Mouse (Mus musculus) heart, adult 2 months (tissue): Measurements from ENCODE around the gene Lcp2. TPM values are rescaled to one million over a fixed set of nuclear protein-coding genes. Genes with fewer than 3 reads are reported as not detected.

ENCODE experiments used
- DNase-seq, 2 experiments: peaks; one replicate each; pipeline ENCODE4 v3.0.0; 2021
- H3K27ac ChIP-seq: fragments of 200-600 bp; 2 replicates; pipeline ENCODE4 v1.8.1; 2022
- H3K27me3 ChIP-seq: fragments of 200-500 bp; 2 replicates; pipeline ENCODE4 v1.6.1; 2012; ENCODE audit warnings: mild to moderate bottlenecking, low read length, inconsistent platforms, mixed read lengths; ENCODE audit not compliant: control insufficient read depth, insufficient read depth
- H3K36me3 ChIP-seq: fragments of 200-500 bp; 2 replicates; pipeline ENCODE4 v1.6.1; 2012; ENCODE audit warnings: low read length, inconsistent platforms; ENCODE audit not compliant: control insufficient read depth, insufficient read depth
- H3K4me1 ChIP-seq: fragments of 200-500 bp; 2 replicates; pipeline ENCODE4 v1.6.1; 2011; ENCODE audit warnings: low read length; ENCODE audit not compliant: control insufficient read depth, insufficient read depth
- H3K4me3 ChIP-seq: fragments of 200-600 bp; 2 replicates; pipeline ENCODE4 v1.8.1; 2022
- H3K79me2 ChIP-seq: fragments of 200-500 bp; replicated peaks from 2 replicates; pipeline ENCODE4 v1.6.1; 2012; ENCODE audit warnings: mild to moderate bottlenecking, inconsistent platforms, low read length, moderate library complexity, mixed read lengths; ENCODE audit not compliant: control insufficient read depth, insufficient read depth
- H3K9ac ChIP-seq: fragments of 200-500 bp; 2 replicates; pipeline ENCODE4 v1.6.1; 2012; ENCODE audit warnings: low read depth, mild to moderate bottlenecking, control low read depth, inconsistent platforms, low read length, mixed read lengths
- CTCF ChIP-seq: fragments of 200-600 bp; IDR thresholded peaks from 2 replicates; pipeline ENCODE4 v1.8.1; 2022; ENCODE audit warnings: antibody characterized with exemption, mild to moderate bottlenecking, moderate library complexity
- EP300 ChIP-seq: fragments of 200-500 bp; IDR thresholded peaks from 2 replicates; pipeline ENCODE4 v1.6.1; 2011; ENCODE audit warnings: low read depth, low read length, control low read depth; ENCODE audit not compliant: insufficient read depth
- POLR2A ChIP-seq: fragments of 200-500 bp; IDR thresholded peaks from 2 replicates; pipeline ENCODE4 v1.6.1; 2011; ENCODE audit warnings: mild to moderate bottlenecking, low read depth, low read length, control low read depth; ENCODE audit not compliant: insufficient read depth
- WGBS: fragments of 180-500 bp; shearing (Covaris S2); methylation state at CpG from one replicate; pipeline ENCODE4 v1.1.7; 2018; 5-methylcytosine and 5-hydroxymethylcytosine counted together
- intact Hi-C: fragments of 180-260 bp; cut with DNase I; formaldehyde crosslinking; loops from one replicate; pipeline ENCODE4 v1.15.1; 2025
- polyA plus RNA-seq: library from polyadenylated mRNA; depleted of rRNA; stranded (reverse); fragments of >200 nt; gene quantifications from 2 replicates; pipeline ENCODE4 v1.2.3, GENCODE M21; 2012
- total RNA-seq, 2 experiments: library from RNA; stranded (reverse); gene quantifications; 2 replicates each; pipeline ENCODE4 v1.2.3; 2021

Lcp2 gene
- total and polyA plus RNA-seq, 3 experiments, result 1.6 to 1.8 (median 1.7) TPM

- intact Hi-C loops, result no loop called here
- Histone ChIP-seq H3K9ac (no peak overlapping the region), H3K27me3 (no peaks in the 10 kb centered on the region), H3K36me3 (no peaks in the 10 kb centered on the region), H3K27ac (no peak overlapping the region), H3K4me1 (peaks cover 3% of the 10 kb centered on the region), H3K4me3 (no peak overlapping the region), H3K79me2 (no peaks in the 10 kb centered on the region)
- DNase-seq, result no peak
- 85% methylated on average over 7 of the region's 7 CpGs for WGBS
- TF ChIP-seq EP300, result no peak
These were observed 31.9 kb downstream of the Lcp2 start for GRCm38 (mm10) chr11:34078581-34078980.

GRCm38 (mm10) chr11:34079542-34080464, 33.1 kb downstream of the Lcp2 start:
- no peaks in the 10 kb centered on the region for H3K27me3 ChIP-seq
- no peak overlapping the region for H3K9ac ChIP-seq
- DNase-seq, result peak in 1 of 2 experiments; percentile 12
- H3K79me2 ChIP-seq, result no peaks in the 10 kb centered on the region
- TF ChIP-seq CTCF, result no peak
- H3K27ac ChIP-seq, result no peak overlapping the region
- H3K36me3 ChIP-seq, result no peaks in the 10 kb centered on the region
- intact Hi-C loops, result no loop called here
- 52% methylated on average over 6 of the region's 6 CpGs for WGBS
- no peak overlapping the region for H3K4me3 ChIP-seq
- peaks cover 3% of the 10 kb centered on the region; the same call in 1 of the 2 replicates for H3K4me1 ChIP-seq

DNA sequence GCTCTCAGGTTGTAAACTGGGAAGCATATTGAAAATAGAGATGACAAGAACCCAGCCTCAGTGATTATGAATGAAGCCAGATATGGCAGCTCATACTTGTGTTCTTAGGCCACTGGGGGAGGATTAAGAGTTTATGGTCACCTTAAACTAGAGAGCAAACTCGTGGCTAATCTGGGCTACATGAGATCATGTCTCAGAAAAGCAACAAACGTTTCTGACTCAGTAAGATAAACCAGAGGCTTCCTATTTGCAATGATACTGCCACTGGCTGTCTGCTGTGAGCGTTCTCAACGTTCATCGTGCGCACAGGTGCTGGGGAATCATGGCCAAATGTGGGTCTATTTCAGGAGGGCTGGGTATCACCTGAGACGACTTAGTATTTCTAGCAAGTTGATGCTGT, 37.1 kb downstream of the Lcp2 start:
- H3K9ac ChIP-seq, result no peak overlapping the region
- TF ChIP-seq POLR2A (no peak), CTCF (no peak), EP300 (no peak)
- peaks cover 7% of the 10 kb centered on the region for H3K4me1 ChIP-seq
- DNase-seq, result no peak
- no peaks in the 10 kb centered on the region for H3K79me2 ChIP-seq
- no peak overlapping the region for H3K4me3 ChIP-seq
- no peaks in the 10 kb centered on the region for H3K27me3 ChIP-seq
- no peaks in the 10 kb centered on the region for H3K36me3 ChIP-seq
- no peak overlapping the region for H3K27ac ChIP-seq
- WGBS, result 20% methylated on average over 7 of the region's 7 CpGs
- intact Hi-C loops, result no loop called here

GRCm38 (mm10) chr11:34084639-34085038, 37.9 kb downstream of the Lcp2 start:
- Histone ChIP-seq H3K4me3 (no peak overlapping the region), H3K36me3 (no peaks in the 10 kb centered on the region), H3K9ac (no peak overlapping the region), H3K79me2 (no peaks in the 10 kb centered on the region), H3K27me3 (no peaks in the 10 kb centered on the region), H3K27ac (no peak overlapping the region), H3K4me1 (peaks cover 7% of the 10 kb centered on the region)
- 51% methylated on average over 2 of the region's 2 CpGs for WGBS
- intact Hi-C loops, result no loop called here
- no peak for DNase-seq
- TF ChIP-seq EP300 (no peak), POLR2A (no peak)

DNA sequence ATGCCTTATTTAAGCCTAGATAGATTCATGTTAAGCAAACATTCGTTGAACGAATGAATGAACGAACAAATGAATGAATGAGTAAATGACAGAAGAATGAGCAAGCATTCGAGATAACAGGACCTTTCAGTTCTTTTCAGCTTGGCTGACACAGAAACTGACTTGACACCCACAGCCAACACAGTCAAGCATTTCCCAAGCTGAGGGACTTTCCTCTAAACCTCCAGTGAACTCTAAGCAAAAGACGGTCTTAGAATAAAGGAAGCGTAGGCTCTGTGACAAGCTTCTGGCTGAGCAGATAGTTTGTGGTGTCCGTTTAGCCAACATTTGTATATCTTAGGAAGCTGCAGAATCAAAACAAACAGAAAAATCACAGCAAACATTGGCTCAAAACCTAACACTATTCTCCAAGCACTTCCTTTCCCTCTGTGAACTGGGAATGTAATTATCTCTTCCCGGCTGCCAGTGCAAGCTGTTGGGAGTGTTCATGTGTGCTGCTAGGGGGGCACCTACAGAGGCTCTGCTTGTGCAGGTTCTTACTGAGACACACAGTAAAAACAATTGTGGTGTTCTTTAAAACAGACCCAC, 39.5 kb downstream of the Lcp2 start:
- TF ChIP-seq EP300, result no peak
- TF ChIP-seq POLR2A, result no peak
- TF ChIP-seq CTCF, result no peak
- H3K27ac ChIP-seq, result no peak overlapping the region
- WGBS, result 39% methylated on average over 8 of the region's 8 CpGs
- H3K79me2 ChIP-seq, result no peaks in the 10 kb centered on the region
- no peaks in the 10 kb centered on the region for H3K36me3 ChIP-seq
- H3K4me1 ChIP-seq, result peaks cover 7% of the 10 kb centered on the region
- H3K27me3 ChIP-seq, result no peaks in the 10 kb centered on the region
- no peak overlapping the region for H3K4me3 ChIP-seq
- intact Hi-C loops, result no loop called here
- DNase-seq, result no peak
- no peak overlapping the region for H3K9ac ChIP-seq

- DNase-seq, result no peak
- WGBS, result 35% methylated on average over 3 of the region's 3 CpGs
- H3K4me3 ChIP-seq, result no peak overlapping the region
- H3K4me1 ChIP-seq, result peaks cover 7% of the 10 kb centered on the region
- H3K9ac ChIP-seq, result no peak overlapping the region
- H3K27me3 ChIP-seq, result no peaks in the 10 kb centered on the region
- TF ChIP-seq EP300 (no peak), CTCF (peak; percentile 51)
- H3K27ac ChIP-seq, result no peak overlapping the region
- no peaks in the 10 kb centered on the region for H3K79me2 ChIP-seq
- H3K36me3 ChIP-seq, result no peaks in the 10 kb centered on the region
- intact Hi-C loops, result no loop called here
These were observed 40.3 kb downstream of the Lcp2 start for GRCm38 (mm10) chr11:34087064-34087463.
